Mouse (Mus musculus): ENCODE data around the gene Nxpe5. TPM values are rescaled to one million over a fixed set of nuclear protein-coding genes. Genes with fewer than 3 reads are reported as not detected.
"Not testable (repeated sequence)": the region's sequence is repeated elsewhere in the genome, so short reads cannot be mapped to it uniquely, and the experiment has no call there.

The Nxpe5 gene
- polyA plus RNA-seq, 1 experiment from 2014 or later = 0.11 TPM

GRCm38 (mm10) chr5:138195463-138195862, 30.2 kb upstream of the Nxpe5 start:
- DNase-seq (ENCODE audit: low spot score) = no peak
- H3K27me3 ChIP-seq (replicated peaks; ENCODE audit: insufficient read depth, low read length) = no peaks in the 10 kb centered on the region
- H3K36me3 ChIP-seq (ENCODE audit: insufficient read depth, low read length) = no peaks in the 10 kb centered on the region
- H3K4me1 ChIP-seq (ENCODE audit: insufficient read depth, low read depth, low read length) = peaks cover 4% of the 10 kb centered on the region; the same call in 1 of the 2 replicates
- 65% methylated on average over 7 of the region's 7 CpGs for WGBS
- H3K4me3 ChIP-seq (ENCODE audit: low read depth, low read length) = no peak overlapping the region
- H3K27ac ChIP-seq (ENCODE audit: low read length) = 0 out of 2 replicates have a peak overlapping the region, but pooled peaks have one; percentile 66
- peak overlapping the region; percentile 64; the same call in 1 of the 2 replicates for H3K9ac ChIP-seq (replicated peaks; ENCODE audit: low read depth)
- no peak for TF ChIP-seq EP300 (IDR thresholded peaks at IDR 0.05)
- TF ChIP-seq CTCF (IDR thresholded peaks at IDR 0.05) = no peak
- no peaks in the 10 kb centered on the region for H3K9me3 ChIP-seq (ENCODE audit: low read length)
- peak overlapping the region; percentile 86 for H3K4me2 ChIP-seq (replicated peaks; ENCODE audit: low read depth, low read length)
- no peak for ATAC-seq

- H3K4me3 ChIP-seq (ENCODE audit: low read depth, low read length) = no peak overlapping the region
- peaks cover 4% of the 10 kb centered on the region; the same call in 1 of the 2 replicates for H3K4me1 ChIP-seq (ENCODE audit: insufficient read depth, low read depth, low read length)
- DNase-seq (ENCODE audit: low spot score) (no peak), ATAC-seq (no peak)
- no peak overlapping the region for H3K27ac ChIP-seq (ENCODE audit: low read length)
- no peak overlapping the region for H3K4me2 ChIP-seq (replicated peaks; ENCODE audit: low read depth, low read length)
- H3K36me3 ChIP-seq (ENCODE audit: insufficient read depth, low read length) = no peaks in the 10 kb centered on the region
- H3K9ac ChIP-seq (replicated peaks; ENCODE audit: low read depth) = no peak overlapping the region
- TF ChIP-seq EP300 (IDR thresholded peaks at IDR 0.05) = no peak
- TF ChIP-seq CTCF (IDR thresholded peaks at IDR 0.05) = peak; percentile 44
- no peaks in the 10 kb centered on the region for H3K9me3 ChIP-seq (ENCODE audit: low read length)
- no peaks in the 10 kb centered on the region for H3K27me3 ChIP-seq (replicated peaks; ENCODE audit: insufficient read depth, low read length)
- WGBS = 11% methylated on average over 1 of the region's 1 CpGs
These were observed 26.1 kb upstream of the Nxpe5 start for GRCm38 (mm10) chr5:138199576-138199975.

GRCm38 (mm10) chr5:138202086-138202485, 23.6 kb upstream of the Nxpe5 start:
- DNase-seq (ENCODE audit: low spot score) (no peak), ATAC-seq (no peak)
- Histone ChIP-seq H3K27ac (ENCODE audit: low read length) (no peak overlapping the region), H3K9ac (replicated peaks; ENCODE audit: low read depth) (no peak overlapping the region), H3K4me2 (replicated peaks; ENCODE audit: low read depth, low read length) (no peak overlapping the region), H3K4me3 (ENCODE audit: low read depth, low read length) (no peak overlapping the region), H3K36me3 (ENCODE audit: insufficient read depth, low read length) (no peaks in the 10 kb centered on the region), H3K9me3 (ENCODE audit: low read length) (no peaks in the 10 kb centered on the region), H3K4me1 (ENCODE audit: insufficient read depth, low read depth, low read length) (no peaks in the 10 kb centered on the region), H3K27me3 (replicated peaks; ENCODE audit: insufficient read depth, low read length) (no peaks in the 10 kb centered on the region)
- no peak for TF ChIP-seq CTCF (IDR thresholded peaks at IDR 0.05)
- WGBS = 76% methylated on average over 3 of the region's 3 CpGs

- 84% methylated on average over 1 of the region's 1 CpGs for WGBS
- DNase-seq (ENCODE audit: low spot score) (no peak), ATAC-seq (no peak)
- H3K36me3 ChIP-seq (ENCODE audit: insufficient read depth, low read length) = no peaks in the 10 kb centered on the region
- no peak overlapping the region for H3K9ac ChIP-seq (replicated peaks; ENCODE audit: low read depth)
- H3K4me1 ChIP-seq (ENCODE audit: insufficient read depth, low read depth, low read length) = no peaks in the 10 kb centered on the region
- no peak overlapping the region for H3K4me2 ChIP-seq (replicated peaks; ENCODE audit: low read depth, low read length)
- H3K27me3 ChIP-seq (replicated peaks; ENCODE audit: insufficient read depth, low read length) = no peaks in the 10 kb centered on the region
- no peaks in the 10 kb centered on the region for H3K9me3 ChIP-seq (ENCODE audit: low read length)
- H3K27ac ChIP-seq (ENCODE audit: low read length) = no peak overlapping the region
- H3K4me3 ChIP-seq (ENCODE audit: low read depth, low read length) = no peak overlapping the region
- TF ChIP-seq CTCF (IDR thresholded peaks at IDR 0.05) (no peak), EP300 (IDR thresholded peaks at IDR 0.05) (no peak)
These were observed 18.4 kb upstream of the Nxpe5 start for GRCm38 (mm10) chr5:138207253-138207652.

GRCm38 (mm10) chr5:138207873-138208272, 17.8 kb upstream of the Nxpe5 start:
- H3K9me3 ChIP-seq (ENCODE audit: low read length) = no peaks in the 10 kb centered on the region
- H3K4me1 ChIP-seq (ENCODE audit: insufficient read depth, low read depth, low read length) = no peaks in the 10 kb centered on the region
- H3K4me2 ChIP-seq (replicated peaks; ENCODE audit: low read depth, low read length) = no peak overlapping the region
- H3K4me3 ChIP-seq (ENCODE audit: low read depth, low read length) = no peak overlapping the region
- H3K36me3 ChIP-seq (ENCODE audit: insufficient read depth, low read length) = no peaks in the 10 kb centered on the region
- ATAC-seq (no peak), DNase-seq (ENCODE audit: low spot score) (no peak)
- H3K9ac ChIP-seq (replicated peaks; ENCODE audit: low read depth) = no peak overlapping the region
- WGBS = 75% methylated on average over 4 of the region's 4 CpGs
- TF ChIP-seq CTCF (IDR thresholded peaks at IDR 0.05) (no peak), EP300 (IDR thresholded peaks at IDR 0.05) (no peak)
- no peak overlapping the region for H3K27ac ChIP-seq (ENCODE audit: low read length)
- no peaks in the 10 kb centered on the region for H3K27me3 ChIP-seq (replicated peaks; ENCODE audit: insufficient read depth, low read length)

- H3K9me3 ChIP-seq (ENCODE audit: low read length); H3K9ac ChIP-seq (replicated peaks; ENCODE audit: low read depth); DNase-seq (ENCODE audit: low spot score); H3K27me3 ChIP-seq (replicated peaks; ENCODE audit: insufficient read depth, low read length); H3K4me1 ChIP-seq (ENCODE audit: insufficient read depth, low read depth, low read length); H3K4me3 ChIP-seq (ENCODE audit: low read depth, low read length); ATAC-seq; H3K27ac ChIP-seq (ENCODE audit: low read length); H3K4me2 ChIP-seq (replicated peaks; ENCODE audit: low read depth, low read length); H3K36me3 ChIP-seq (ENCODE audit: insufficient read depth, low read length): not testable (repeated sequence)
- 89% methylated on average over 13 of the region's 13 CpGs for WGBS
These were observed 9.1 kb upstream of the Nxpe5 start for GRCm38 (mm10) chr5:138216632-138217031.

- ATAC-seq (no peak), DNase-seq (ENCODE audit: low spot score) (no peak)
- H3K9me3 ChIP-seq (ENCODE audit: low read length) = no peaks in the 10 kb centered on the region
- TF ChIP-seq CTCF (IDR thresholded peaks at IDR 0.05) (no peak), EP300 (IDR thresholded peaks at IDR 0.05) (no peak)
- H3K9ac ChIP-seq (replicated peaks; ENCODE audit: low read depth) = no peak overlapping the region
- no peaks in the 10 kb centered on the region for H3K36me3 ChIP-seq (ENCODE audit: insufficient read depth, low read length)
- WGBS = 27% methylated on average over 2 of the region's 2 CpGs
- H3K27me3 ChIP-seq (replicated peaks; ENCODE audit: insufficient read depth, low read length) = no peaks in the 10 kb centered on the region
- H3K4me2 ChIP-seq (replicated peaks; ENCODE audit: low read depth, low read length) = no peak overlapping the region
- H3K4me1 ChIP-seq (ENCODE audit: insufficient read depth, low read depth, low read length) = no peaks in the 10 kb centered on the region
- no peak overlapping the region for H3K4me3 ChIP-seq (ENCODE audit: low read depth, low read length)
- H3K27ac ChIP-seq (ENCODE audit: low read length) = no peak overlapping the region
These were observed 5.8 kb upstream of the Nxpe5 start for GRCm38 (mm10) chr5:138219864-138220263.
